Mouse (Mus musculus) brain, adult 2 months (tissue): ENCODE data around the gene Cyb5b.

Experiments used
- DNase-seq: peaks from one replicate; pipeline ENCODE4 v3.0.0; 2011; ENCODE audit warnings: low read depth, low spot score

Gene Cyb5b

GRCm38 (mm10) chr8:107221924-107222851, 71.7 kb downstream of the Cyb5b start:
- DNase-seq = no peak

- peak; percentile 24 for DNase-seq
Observed at GRCm38 (mm10) chr8:107226183-107226582, 75.7 kb downstream of the Cyb5b start.

GRCm38 (mm10) chr8:107227011-107227626, 76.7 kb downstream of the Cyb5b start:
- DNase-seq = no peak

GRCm38 (mm10) chr8:107233251-107233650, 82.8 kb downstream of the Cyb5b start:
- DNase-seq = no peak

GRCm38 (mm10) chr8:107233718-107234117, 83.3 kb downstream of the Cyb5b start:
- DNase-seq = no peak
